Mouse (Mus musculus): ENCODE data around the gene 2510039O18Rik.

2510039O18Rik gene

GRCm38 (mm10) chr4:147985205-147986132 is 44.8 kb downstream of the 2510039O18Rik start, which contains the start of gene Nppb:
Gene Nppb (plus strand): TSS chr4:147985788.
- in situ Hi-C loops (cut with MboI, MseI): no loop called here

GRCm38 (mm10) chr4:147993571-147994095 is 52.9 kb downstream of the 2510039O18Rik start:
- in situ Hi-C loops (cut with MboI, MseI): no loop called here

GRCm38 (mm10) chr4:147995311-147995710 is 54.6 kb downstream of the 2510039O18Rik start:
- in situ Hi-C loops (cut with MboI, MseI): no loop called here
